Mouse (Mus musculus) liver, embryonic 15.5 days (tissue): Measurements from ENCODE around the gene Ptx4. TPM values are rescaled to one million over a fixed set of nuclear protein-coding genes. Genes with fewer than 3 reads are reported as not detected.

ENCODE experiments used
- ATAC-seq: fragments of 200-750 bp; cut with Nextera tagmentation; 2 replicates; pipeline ENCODE4 v1.8.0; 2017; ENCODE audit warnings: moderate number of reproducible peaks, mild to moderate bottlenecking, moderate library complexity; ENCODE audit not compliant: insufficient read depth
- H3K27ac ChIP-seq: fragments of 300-500 bp; sonication (generic); replicated peaks from 2 replicates; pipeline ENCODE4 v1.5.1; 2015; ENCODE audit warnings: mild to moderate bottlenecking, inconsistent platforms
- H3K27me3 ChIP-seq: fragments of 300-500 bp; sonication (generic); 2 replicates; pipeline ENCODE4 v1.6.1; 2015; ENCODE audit warnings: mild to moderate bottlenecking, inconsistent platforms
- H3K36me3 ChIP-seq: fragments of 300-500 bp; sonication (generic); replicated peaks from 2 replicates; pipeline ENCODE4 v1.6.1; 2015; ENCODE audit warnings: moderate library complexity, mild to moderate bottlenecking, inconsistent platforms
- H3K4me1 ChIP-seq: fragments of 300-500 bp; sonication (generic); replicated peaks from 2 replicates; pipeline ENCODE4 v1.6.1; 2015; ENCODE audit warnings: inconsistent platforms
- H3K4me2 ChIP-seq: fragments of 300-500 bp; sonication (generic); 2 replicates; pipeline ENCODE4 v1.6.1; 2015; ENCODE audit warnings: moderate library complexity, mild to moderate bottlenecking, inconsistent platforms
- H3K4me3 ChIP-seq: fragments of 300-500 bp; sonication (generic); replicated peaks from 2 replicates; pipeline ENCODE4 v1.5.1; 2015; ENCODE audit warnings: mild to moderate bottlenecking, inconsistent platforms
- H3K9ac ChIP-seq: fragments of 300-500 bp; sonication (generic); 2 replicates; pipeline ENCODE4 v1.6.1; 2015; ENCODE audit warnings: moderate library complexity, mild to moderate bottlenecking, inconsistent platforms
- H3K9me3 ChIP-seq: fragments of 300-500 bp; sonication (generic); replicated peaks from 2 replicates; pipeline ENCODE4 v1.6.1; 2016; ENCODE audit warnings: inconsistent platforms
- WGBS: fragments of 180-500 bp; shearing (Covaris S2); methylation state at CpG from one replicate; pipeline ENCODE4 v1.1.7; 2015; ENCODE audit warnings: mixed read lengths; ENCODE audit not compliant: insufficient replicate concordance; 5-methylcytosine and 5-hydroxymethylcytosine counted together
- polyA plus RNA-seq: library from polyadenylated mRNA; unstranded; fragments of >200 nt; fragmentation: Nextera tagmentation; extraction: Ambion mirVana; gene quantifications from 2 replicates; pipeline ENCODE4 v1.2.1, GENCODE M21; 2015

The Ptx4 gene
- polyA plus RNA-seq, 1 experiment from 2014 or later: 0.06 TPM

GRCm38 (mm10) chr17:25090450-25090849 is 30.1 kb upstream of the Ptx4 start:
- Histone ChIP-seq H3K27me3 (no peaks in the 10 kb centered on the region), H3K4me1 (peaks cover 83% of the 10 kb centered on the region), H3K4me2 (peak overlapping the region; percentile 71), H3K9ac (peak overlapping the region; percentile 82), H3K4me3 (peak overlapping the region; percentile 67), H3K9me3 (no peaks in the 10 kb centered on the region), H3K27ac (peak overlapping the region; percentile 98), H3K36me3 (peaks cover 54% of the 10 kb centered on the region)
- WGBS: 66% methylated on average over 10 of the region's 10 CpGs
- no peak for ATAC-seq

DNA sequence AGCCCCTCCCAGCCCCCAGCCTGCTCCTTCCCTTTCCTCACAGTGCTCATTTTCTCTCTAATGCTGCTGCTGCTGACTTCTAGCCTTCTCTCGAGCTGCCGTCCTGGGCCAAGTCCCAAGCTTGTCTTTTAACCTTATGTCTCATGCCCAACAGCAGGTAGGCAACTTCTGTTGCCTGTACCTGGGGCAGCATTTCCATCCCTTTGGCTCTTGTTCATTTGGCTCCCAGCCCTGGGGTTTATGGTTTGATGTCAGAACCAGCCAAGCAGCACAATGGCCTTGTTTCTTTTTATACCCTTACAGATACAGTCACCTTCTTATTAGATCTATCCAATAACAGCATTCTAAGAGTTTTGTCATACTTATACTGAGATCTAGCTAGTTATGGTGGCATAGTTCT is 24.3 kb upstream of the Ptx4 start:
- no peaks in the 10 kb centered on the region for H3K9me3 ChIP-seq
- no peak overlapping the region for H3K4me2 ChIP-seq
- ATAC-seq: no peak
- H3K27ac ChIP-seq: peak overlapping the region; percentile 38; the same call in 1 of the 2 replicates
- no peaks in the 10 kb centered on the region for H3K27me3 ChIP-seq
- no peak overlapping the region for H3K4me3 ChIP-seq
- WGBS: 88% methylated on average over 2 of the region's 2 CpGs
- H3K4me1 ChIP-seq: peaks cover 48% of the 10 kb centered on the region
- no peak overlapping the region for H3K9ac ChIP-seq
- H3K36me3 ChIP-seq: peaks cover 99% of the 10 kb centered on the region

DNA sequence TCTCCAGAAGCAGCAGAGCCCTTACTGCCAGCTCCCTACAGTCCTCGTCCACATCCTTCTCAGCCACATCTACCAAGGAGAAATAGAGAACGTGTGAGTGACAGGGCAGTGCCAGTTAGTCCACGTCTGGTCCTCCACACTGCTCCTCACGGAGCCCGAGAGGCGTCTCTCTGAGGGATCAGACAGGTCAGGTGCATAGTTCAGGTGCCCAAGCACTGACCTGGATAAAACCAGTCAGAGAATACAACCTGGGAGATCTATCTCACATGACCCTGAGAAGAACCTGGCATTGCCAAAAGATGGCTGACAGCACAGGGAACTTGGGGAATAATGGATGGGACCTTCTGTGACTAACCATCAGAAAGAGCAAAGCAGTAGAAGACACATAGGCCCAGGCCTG is 20.5 kb upstream of the Ptx4 start:
- 90% methylated on average over 6 of the region's 6 CpGs for WGBS
- no peaks in the 10 kb centered on the region for H3K27me3 ChIP-seq
- H3K36me3 ChIP-seq: peaks cover 95% of the 10 kb centered on the region
- H3K4me1 ChIP-seq: peaks cover 12% of the 10 kb centered on the region
- no peak overlapping the region for H3K4me3 ChIP-seq
- no peaks in the 10 kb centered on the region for H3K9me3 ChIP-seq
- no peak overlapping the region for H3K4me2 ChIP-seq
- no peak overlapping the region for H3K9ac ChIP-seq
- H3K27ac ChIP-seq: peak overlapping the region; percentile 51; the same call in 1 of the 2 replicates
- ATAC-seq: no peak

DNA sequence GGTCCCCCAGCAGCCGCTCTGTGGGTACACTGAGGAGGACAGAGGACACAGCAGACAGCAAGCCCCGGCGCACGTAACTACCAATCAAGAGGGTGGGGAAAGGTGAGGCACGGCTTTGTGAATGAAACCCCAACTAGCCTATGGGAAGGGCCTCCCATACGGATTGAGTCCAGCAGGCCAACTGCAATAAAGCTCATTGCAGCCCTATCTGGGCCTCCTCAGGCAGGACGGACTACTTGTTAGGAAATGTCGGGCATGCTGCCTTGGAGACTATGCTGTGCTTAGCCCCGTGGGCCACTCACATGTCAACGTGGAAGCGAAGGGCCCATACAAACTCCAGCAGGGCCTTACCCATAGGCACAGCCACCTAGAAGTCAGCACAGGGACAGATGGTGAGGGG is 19.2 kb upstream of the Ptx4 start:
- Histone ChIP-seq H3K27ac (no peak overlapping the region), H3K36me3 (peaks cover 94% of the 10 kb centered on the region), H3K4me2 (no peak overlapping the region), H3K4me3 (no peak overlapping the region), H3K27me3 (no peaks in the 10 kb centered on the region), H3K9me3 (no peaks in the 10 kb centered on the region), H3K4me1 (0 out of 2 replicates have a peak, but pooled peaks cover 2% of the 10 kb centered on the region), H3K9ac (no peak overlapping the region)
- 91% methylated on average over 11 of the region's 11 CpGs for WGBS
- no peak for ATAC-seq

GRCm38 (mm10) chr17:25107786-25108185 is 12.8 kb upstream of the Ptx4 start:
- Histone ChIP-seq H3K9ac (no peak overlapping the region), H3K4me2 (no peak overlapping the region), H3K9me3 (no peaks in the 10 kb centered on the region), H3K27ac (no peak overlapping the region), H3K4me3 (no peak overlapping the region), H3K27me3 (no peaks in the 10 kb centered on the region), H3K4me1 (0 out of 2 replicates have a peak, but pooled peaks cover 4% of the 10 kb centered on the region), H3K36me3 (peaks cover 61% of the 10 kb centered on the region)
- ATAC-seq: no peak
- 74% methylated on average over 16 of the region's 16 CpGs for WGBS

DNA sequence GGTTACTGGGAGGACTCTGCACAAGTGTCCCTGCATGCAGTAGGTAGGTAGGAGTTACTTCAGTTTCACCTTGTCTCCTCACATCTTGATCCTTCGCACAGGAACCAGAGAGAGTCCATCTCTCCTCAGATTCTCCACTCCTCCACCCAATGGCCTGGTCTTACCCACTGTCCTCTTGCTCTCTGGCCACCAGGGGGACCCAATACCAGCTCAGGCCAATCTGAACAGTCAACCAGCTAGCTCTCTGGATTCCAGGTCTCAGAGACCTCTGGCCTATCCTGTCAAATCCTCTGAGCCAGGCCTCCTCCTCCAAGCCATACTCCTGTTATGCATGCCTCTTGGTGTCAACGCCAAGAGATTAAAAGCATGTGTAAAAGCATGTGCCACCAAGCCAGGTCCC is 11.0 kb upstream of the Ptx4 start:
- H3K9ac ChIP-seq: no peak overlapping the region
- WGBS: 76% methylated on average over 2 of the region's 2 CpGs

DNA sequence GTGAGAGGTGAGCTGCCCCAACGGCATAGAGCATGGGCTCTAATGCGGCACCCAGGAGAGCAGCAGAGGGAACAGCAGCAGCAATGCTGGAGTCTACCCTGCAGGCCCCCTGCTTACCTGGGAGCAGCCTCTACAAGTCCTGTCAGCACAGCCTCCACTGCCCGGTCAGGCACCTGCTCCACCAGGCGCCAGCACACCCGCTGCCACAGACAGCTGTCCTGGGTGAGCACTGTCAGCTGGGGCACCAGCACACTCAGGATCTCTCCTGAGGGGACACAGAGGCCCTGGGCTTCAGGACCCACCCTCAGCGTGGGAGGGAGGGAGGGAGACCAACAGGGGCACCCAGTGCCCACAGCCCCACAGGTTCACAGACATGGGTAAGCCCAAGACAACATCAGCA is 10.0 kb upstream of the Ptx4 start:
- no peaks in the 10 kb centered on the region for H3K27me3 ChIP-seq
- H3K27ac ChIP-seq: no peak overlapping the region
- no peak overlapping the region for H3K4me2 ChIP-seq
- no peak overlapping the region for H3K9ac ChIP-seq
- no peak for ATAC-seq
- peaks cover 39% of the 10 kb centered on the region for H3K36me3 ChIP-seq
- H3K4me1 ChIP-seq: peaks cover 19% of the 10 kb centered on the region
- no peaks in the 10 kb centered on the region for H3K9me3 ChIP-seq
- no peak overlapping the region for H3K4me3 ChIP-seq
- WGBS: 81% methylated on average over 6 of the region's 6 CpGs

More for the DNA sequence above, 11.0 kb upstream of the Ptx4 start:
- Histone ChIP-seq H3K27me3 (no peaks in the 10 kb centered on the region), H3K4me1 (peaks cover 9% of the 10 kb centered on the region), H3K4me2 (no peak overlapping the region), H3K36me3 (peaks cover 44% of the 10 kb centered on the region), H3K4me3 (no peak overlapping the region), H3K27ac (no peak overlapping the region), H3K9me3 (no peaks in the 10 kb centered on the region)
- peak; percentile 64 for ATAC-seq

- Histone ChIP-seq H3K4me3 (no peak overlapping the region), H3K4me1 (peaks cover 24% of the 10 kb centered on the region), H3K9ac (no peak overlapping the region), H3K27me3 (no peaks in the 10 kb centered on the region), H3K9me3 (no peaks in the 10 kb centered on the region), H3K36me3 (peaks cover 32% of the 10 kb centered on the region), H3K4me2 (no peak overlapping the region), H3K27ac (no peak overlapping the region)
- 74% methylated on average over 5 of the region's 5 CpGs for WGBS
- ATAC-seq: no peak
These were observed 9.3 kb upstream of the Ptx4 start for GRCm38 (mm10) chr17:25111220-25111619.

GRCm38 (mm10) chr17:25111739-25112422 is 8.7 kb upstream of the Ptx4 start:
- ATAC-seq: no peak
- H3K36me3 ChIP-seq: peaks cover 31% of the 10 kb centered on the region
- WGBS: 71% methylated on average over 8 of the region's 8 CpGs

GRCm38 (mm10) chr17:25112423-25112810 is 8.1 kb upstream of the Ptx4 start:
- H3K27ac ChIP-seq: peak overlapping the region; percentile 57; the same call in 1 of the 2 replicates
- no peak overlapping the region for H3K4me2 ChIP-seq
- H3K4me3 ChIP-seq: no peak overlapping the region
- H3K9me3 ChIP-seq: no peaks in the 10 kb centered on the region
- H3K4me1 ChIP-seq: peaks cover 31% of the 10 kb centered on the region
- H3K9ac ChIP-seq: no peak overlapping the region
- WGBS: 74% methylated on average over 3 of the region's 3 CpGs
- H3K27me3 ChIP-seq: no peaks in the 10 kb centered on the region
- peaks cover 28% of the 10 kb centered on the region for H3K36me3 ChIP-seq
- no peak for ATAC-seq

More at GRCm38 (mm10) chr17:25111739-25112422, 8.7 kb upstream of the Ptx4 start:
- Histone ChIP-seq H3K4me3 (no peak overlapping the region), H3K27ac (peak overlapping the region; percentile 57; the same call in 1 of the 2 replicates), H3K4me2 (no peak overlapping the region), H3K9me3 (no peaks in the 10 kb centered on the region), H3K4me1 (peaks cover 27% of the 10 kb centered on the region), H3K9ac (no peak overlapping the region), H3K27me3 (no peaks in the 10 kb centered on the region)

- Histone ChIP-seq H3K4me3 (peak overlapping the region; percentile 74), H3K9me3 (no peaks in the 10 kb centered on the region), H3K4me1 (peaks cover 39% of the 10 kb centered on the region), H3K4me2 (peak overlapping the region; percentile 100), H3K27ac (peak overlapping the region; percentile 85), H3K27me3 (peaks cover 8% of the 10 kb centered on the region), H3K9ac (peak overlapping the region; percentile 69), H3K36me3 (peaks cover 11% of the 10 kb centered on the region; the same call in 1 of the 2 replicates)
- 9% methylated on average over 23 of the region's 23 CpGs for WGBS
- peak; percentile 68 for ATAC-seq
These were observed 5.5 kb upstream of the Ptx4 start for GRCm38 (mm10) chr17:25114908-25115645.
